Mouse (Mus musculus) small intestine, adult 2 months (tissue): ENCODE measurements around the gene Aqp8. TPM values are rescaled to one million over a fixed set of nuclear protein-coding genes. Genes with fewer than 3 reads are reported as not detected.

ENCODE experiments used
- H3K27ac ChIP-seq: fragments of 200-500 bp; 2 replicates; pipeline ENCODE4 v1.5.1; 2012; ENCODE audit warnings: low read depth, low read length, control low read depth, inconsistent platforms; ENCODE audit not compliant: insufficient read depth
- H3K27me3 ChIP-seq: fragments of 200-500 bp; 2 replicates; pipeline ENCODE4 v1.6.1; 2012; ENCODE audit warnings: mild to moderate bottlenecking, moderate library complexity, low read length, inconsistent platforms; ENCODE audit not compliant: control insufficient read depth, insufficient read depth
- H3K36me3 ChIP-seq: fragments of 200-500 bp; 2 replicates; pipeline ENCODE4 v1.6.1; 2012; ENCODE audit warnings: mild to moderate bottlenecking, low read length, control low read depth, inconsistent platforms; ENCODE audit not compliant: control insufficient read depth, insufficient read depth
- H3K4me1 ChIP-seq: fragments of 200-500 bp; 2 replicates; pipeline ENCODE4 v1.6.1; 2012; ENCODE audit warnings: low read length, inconsistent platforms, mixed read lengths; ENCODE audit not compliant: control insufficient read depth, insufficient read depth, insufficient read length
- H3K4me3 ChIP-seq: fragments of 200-500 bp; 2 replicates; pipeline ENCODE4 v1.5.1; 2012; ENCODE audit warnings: low read depth, mild to moderate bottlenecking, control low read depth, inconsistent platforms, low read length, moderate library complexity
- CTCF ChIP-seq: fragments of 200-500 bp; IDR thresholded peaks from 2 replicates; pipeline ENCODE4 v1.5.1; 2012; ENCODE audit warnings: low read depth, mild to moderate bottlenecking, control low read depth, inconsistent platforms, low read length, moderate library complexity, mixed read lengths; ENCODE audit not compliant: insufficient replicate concordance, insufficient read length; ENCODE audit errors: extremely low read depth
- POLR2A ChIP-seq: fragments of 200-500 bp; IDR thresholded peaks from 2 replicates; pipeline ENCODE4 v1.6.1; 2012; ENCODE audit warnings: low read depth, mild to moderate bottlenecking, control low read depth, inconsistent platforms, low read length, moderate library complexity
- WGBS: fragments of 180-500 bp; shearing (Covaris S2); methylation state at CpG from one replicate; pipeline ENCODE4 v1.1.7; 2018; 5-methylcytosine and 5-hydroxymethylcytosine counted together
- polyA plus RNA-seq: library from polyadenylated mRNA; depleted of rRNA; stranded (reverse); fragments of >200 nt; gene quantifications from 2 replicates; pipeline ENCODE4 v1.2.3, GENCODE M21; 2012

Aqp8 gene
- polyA plus RNA-seq, 1 experiment = 0.20 TPM

- Histone ChIP-seq H3K36me3 (no peaks in the 10 kb centered on the region), H3K27ac (no peak overlapping the region), H3K27me3 (no peaks in the 10 kb centered on the region), H3K4me3 (no peak overlapping the region), H3K4me1 (peaks cover 14% of the 10 kb centered on the region; the same call in 1 of the 2 replicates)
- no peak for TF ChIP-seq POLR2A
- TF ChIP-seq CTCF = no peak
- WGBS = 17% methylated on average over 6 of the region's 6 CpGs
Observed at GRCm38 (mm10) chr7:123452551-123452950, 9.5 kb upstream of the Aqp8 start.

- WGBS = 26% methylated on average over 8 of the region's 8 CpGs
- Histone ChIP-seq H3K27ac (no peak overlapping the region), H3K36me3 (no peaks in the 10 kb centered on the region), H3K27me3 (no peaks in the 10 kb centered on the region), H3K4me3 (no peak overlapping the region), H3K4me1 (peaks cover 16% of the 10 kb centered on the region; the same call in 1 of the 2 replicates)
- TF ChIP-seq CTCF = no peak
Observed at GRCm38 (mm10) chr7:123453066-123453465, 9.0 kb upstream of the Aqp8 start.

GRCm38 (mm10) chr7:123455088-123455487 lies 7.0 kb upstream of the Aqp8 start:
- Histone ChIP-seq H3K36me3 (no peaks in the 10 kb centered on the region), H3K4me3 (no peak overlapping the region), H3K27ac (no peak overlapping the region), H3K27me3 (no peaks in the 10 kb centered on the region), H3K4me1 (peaks cover 16% of the 10 kb centered on the region; the same call in 1 of the 2 replicates)
- TF ChIP-seq CTCF (no peak), POLR2A (no peak)
- 94% methylated on average over 3 of the region's 3 CpGs for WGBS

- no peak overlapping the region for H3K4me3 ChIP-seq
- H3K27ac ChIP-seq = no peak overlapping the region
- no peaks in the 10 kb centered on the region for H3K27me3 ChIP-seq
- 78% methylated on average over 4 of the region's 4 CpGs for WGBS
- no peaks in the 10 kb centered on the region for H3K36me3 ChIP-seq
- H3K4me1 ChIP-seq = peaks cover 21% of the 10 kb centered on the region
- TF ChIP-seq POLR2A (no peak), CTCF (no peak)
Observed at GRCm38 (mm10) chr7:123458309-123458708, 3.8 kb upstream of the Aqp8 start.

GRCm38 (mm10) chr7:123459247-123459646 lies 2.8 kb upstream of the Aqp8 start:
- Histone ChIP-seq H3K4me3 (no peak overlapping the region), H3K4me1 (peaks cover 17% of the 10 kb centered on the region), H3K27me3 (no peaks in the 10 kb centered on the region), H3K36me3 (no peaks in the 10 kb centered on the region), H3K27ac (no peak overlapping the region)
- TF ChIP-seq CTCF (no peak), POLR2A (no peak)
- WGBS = 67% methylated on average over 4 of the region's 4 CpGs

- TF ChIP-seq POLR2A (no peak), CTCF (no peak)
Observed at GRCm38 (mm10) chr7:123461316-123461715, 775 bp upstream of the Aqp8 start.

GRCm38 (mm10) chr7:123463569-123463968 lies 1.5 kb downstream of the Aqp8 start:
- H3K4me1 ChIP-seq = peaks cover 13% of the 10 kb centered on the region
- 78% methylated on average over 4 of the region's 4 CpGs for WGBS
- H3K27ac ChIP-seq = no peak overlapping the region
- H3K4me3 ChIP-seq = no peak overlapping the region
- H3K36me3 ChIP-seq = no peaks in the 10 kb centered on the region
- no peak for TF ChIP-seq POLR2A
- TF ChIP-seq CTCF = no peak
- H3K27me3 ChIP-seq = no peaks in the 10 kb centered on the region

More at GRCm38 (mm10) chr7:123461316-123461715, 775 bp upstream of the Aqp8 start:
- H3K27me3 ChIP-seq = no peaks in the 10 kb centered on the region
- H3K27ac ChIP-seq = no peak overlapping the region
- peaks cover 19% of the 10 kb centered on the region for H3K4me1 ChIP-seq
- H3K4me3 ChIP-seq = no peak overlapping the region
- WGBS = 85% methylated on average over 4 of the region's 4 CpGs
- no peaks in the 10 kb centered on the region for H3K36me3 ChIP-seq
